Mouse (Mus musculus) kidney, embryonic 14.5 days (tissue): Measurements from ENCODE around the gene Sostdc1. TPM values are rescaled to one million over a fixed set of nuclear protein-coding genes. Genes with fewer than 3 reads are reported as not detected.

Source experiments
- ATAC-seq: fragments of 200-750 bp; cut with Nextera tagmentation; 2 replicates; pipeline ENCODE4 v1.8.0; 2017; ENCODE audit warnings: moderate number of reproducible peaks, mild to moderate bottlenecking, moderate TSS enrichment, moderate library complexity; ENCODE audit not compliant: low FRiP score, low TSS enrichment
- H3K27ac ChIP-seq: fragments of 300-500 bp; sonication (generic); 2 replicates; pipeline ENCODE4 v1.5.1; 2014; ENCODE audit warnings: low read depth, mild to moderate bottlenecking, low read length, moderate library complexity, mixed read lengths
- H3K27me3 ChIP-seq: fragments of 300-500 bp; sonication (generic); 2 replicates; pipeline ENCODE4 v1.6.1; 2014; ENCODE audit warnings: mild to moderate bottlenecking, low read length; ENCODE audit not compliant: control insufficient read depth, insufficient read depth
- H3K36me3 ChIP-seq: fragments of 300-500 bp; sonication (generic); 2 replicates; pipeline ENCODE4 v1.6.1; 2014; ENCODE audit warnings: low read length, mixed read lengths; ENCODE audit not compliant: control insufficient read depth, insufficient read depth
- H3K4me1 ChIP-seq: fragments of 300-500 bp; sonication (generic); 2 replicates; pipeline ENCODE4 v1.6.1; 2014; ENCODE audit warnings: low read length, mixed read lengths; ENCODE audit not compliant: control insufficient read depth, insufficient read depth
- H3K4me2 ChIP-seq: fragments of 300-500 bp; sonication (generic); replicated peaks from 2 replicates; pipeline ENCODE4 v1.6.1; 2014; ENCODE audit warnings: low read depth, mild to moderate bottlenecking, low read length
- H3K4me3 ChIP-seq: fragments of 300-500 bp; sonication (generic); 2 replicates; pipeline ENCODE4 v1.5.1; 2014; ENCODE audit warnings: mild to moderate bottlenecking, low read length
- H3K9ac ChIP-seq: fragments of 300-500 bp; sonication (generic); 2 replicates; pipeline ENCODE4 v1.6.1; 2014; ENCODE audit warnings: low read depth, mild to moderate bottlenecking, low read length, moderate library complexity
- H3K9me3 ChIP-seq: fragments of 300-500 bp; sonication (generic); 2 replicates; pipeline ENCODE4 v1.6.1; 2016; ENCODE audit warnings: low read length; ENCODE audit not compliant: control insufficient read depth
- WGBS: fragments of 180-500 bp; shearing (Covaris S2); extraction: QIAGEN DNeasy Blood & Tissue Kit; methylation state at CpG from one replicate; pipeline ENCODE4 v1.1.7; 2014; 5-methylcytosine and 5-hydroxymethylcytosine counted together
- polyA plus RNA-seq: library from polyadenylated mRNA; unstranded; fragments of >200 nt; fragmentation: Nextera tagmentation; extraction: Ambion mirVana; gene quantifications from 2 replicates; pipeline ENCODE4 v1.2.1, GENCODE M21; 2014

Gene Sostdc1
- polyA plus RNA-seq, 1 experiment from 2014 or later = 50.1 TPM

DNA sequence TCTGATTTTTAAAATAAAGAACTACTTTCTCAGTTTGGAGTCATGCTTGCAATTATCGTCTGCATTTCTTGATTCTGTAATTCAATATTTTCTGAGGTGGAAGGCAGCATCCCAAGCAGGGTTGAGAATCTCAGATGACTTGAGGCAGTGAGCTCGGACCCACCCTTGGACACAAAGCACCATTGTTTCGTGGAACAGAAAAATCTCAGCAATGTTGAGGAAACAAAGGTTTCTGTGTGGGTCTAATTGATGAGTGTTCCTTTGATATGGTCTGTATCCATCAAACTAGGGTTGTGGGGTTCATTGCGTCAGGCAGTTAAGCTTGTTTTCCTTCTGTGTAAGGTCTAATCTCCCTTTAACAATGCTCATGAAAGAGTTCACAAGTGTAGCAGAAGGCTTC, 30.2 kb downstream of the Sostdc1 start:
- Histone ChIP-seq H3K9me3 (no peaks in the 10 kb centered on the region), H3K9ac (no peak overlapping the region), H3K4me1 (no peaks in the 10 kb centered on the region), H3K36me3 (no peaks in the 10 kb centered on the region), H3K27me3 (no peaks in the 10 kb centered on the region), H3K4me3 (no peak overlapping the region), H3K4me2 (no peak overlapping the region), H3K27ac (no peak overlapping the region)
- 75% methylated on average over 4 of the region's 4 CpGs for WGBS
- ATAC-seq = no peak

DNA sequence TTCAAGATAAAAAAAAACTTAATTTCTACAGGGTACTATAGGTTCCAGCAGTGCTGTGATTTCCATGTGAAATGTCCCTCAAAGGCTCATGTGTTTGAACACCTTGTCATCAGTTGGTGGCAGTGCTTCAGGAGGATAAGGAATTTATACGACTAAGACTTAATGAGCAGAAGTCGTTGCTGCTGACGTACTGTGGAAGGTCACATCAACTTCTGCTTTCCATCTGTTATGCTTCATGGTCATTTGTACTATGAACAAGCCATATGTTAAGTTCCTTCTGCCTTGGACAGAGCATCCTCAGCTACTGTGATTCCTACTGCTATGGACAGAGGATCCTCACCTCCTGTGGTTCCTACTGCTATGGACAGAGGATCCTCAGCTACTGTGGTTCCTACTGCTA, 46.1 kb downstream of the Sostdc1 start:
- Histone ChIP-seq H3K27ac (no peak overlapping the region), H3K9ac (no peak overlapping the region), H3K36me3 (no peaks in the 10 kb centered on the region), H3K4me2 (no peak overlapping the region), H3K9me3 (no peaks in the 10 kb centered on the region), H3K4me1 (no peaks in the 10 kb centered on the region), H3K27me3 (no peaks in the 10 kb centered on the region), H3K4me3 (no peak overlapping the region)
- WGBS = 84% methylated on average over 3 of the region's 3 CpGs
- no peak for ATAC-seq

- no peaks in the 10 kb centered on the region for H3K4me1 ChIP-seq
- no peak overlapping the region for H3K27ac ChIP-seq
- WGBS = 94% methylated on average over 5 of the region's 5 CpGs
- no peak for ATAC-seq
- no peak overlapping the region for H3K4me2 ChIP-seq
- H3K27me3 ChIP-seq = no peaks in the 10 kb centered on the region
- no peak overlapping the region for H3K9ac ChIP-seq
- no peaks in the 10 kb centered on the region for H3K36me3 ChIP-seq
- no peak overlapping the region for H3K4me3 ChIP-seq
- H3K9me3 ChIP-seq = no peaks in the 10 kb centered on the region
Observed at GRCm38 (mm10) chr12:36360693-36361092, 46.8 kb downstream of the Sostdc1 start.

DNA sequence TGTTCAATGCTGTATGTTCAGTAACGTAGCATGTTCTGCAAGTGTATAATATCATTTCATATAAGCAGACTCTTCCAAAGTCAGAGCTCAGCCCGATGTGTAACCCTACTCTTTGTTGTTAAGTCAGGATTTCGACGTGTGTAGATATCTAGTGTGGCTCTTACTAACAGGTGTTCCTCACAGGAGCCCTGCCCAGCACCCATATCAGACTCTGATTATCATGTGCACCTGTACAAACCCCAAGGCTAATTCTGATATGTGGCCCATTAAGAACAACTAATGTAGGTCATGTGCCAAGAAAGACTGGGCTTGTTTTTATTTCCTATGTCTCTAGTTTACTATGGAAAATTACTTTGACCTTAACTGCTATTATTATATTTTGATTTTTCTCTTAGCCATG, 50.1 kb downstream of the Sostdc1 start:
- H3K9ac ChIP-seq = no peak overlapping the region
- ATAC-seq = no peak
- no peaks in the 10 kb centered on the region for H3K9me3 ChIP-seq
- no peaks in the 10 kb centered on the region for H3K27me3 ChIP-seq
- 81% methylated on average over 4 of the region's 4 CpGs for WGBS
- H3K27ac ChIP-seq = no peak overlapping the region
- H3K4me1 ChIP-seq = no peaks in the 10 kb centered on the region
- no peak overlapping the region for H3K4me2 ChIP-seq
- H3K36me3 ChIP-seq = no peaks in the 10 kb centered on the region
- no peak overlapping the region for H3K4me3 ChIP-seq

Other genes with a start within 250 kb of the Sostdc1 start
- gene Ankmy2, start 157.0 kb upstream of the Sostdc1 start, polyA plus RNA-seq = 29.0 and 36.4 TPM in 2 replicates
- gene Bzw2, start 156.1 kb upstream of the Sostdc1 start, polyA plus RNA-seq = 243 and 256 TPM in 2 replicates
- not detected in 2 replicates for gene Lrrc72, start 60.7 kb upstream of the Sostdc1 start, polyA plus RNA-seq
- 12.5 and 16.7 TPM in 2 replicates for gene Ispd, start 67.3 kb downstream of the Sostdc1 start, polyA plus RNA-seq
- 0.77 and 2.8 TPM in 2 replicates for gene D630036H23Rik, start 68.0 kb downstream of the Sostdc1 start, polyA plus RNA-seq